Mouse (Mus musculus) forebrain, embryonic 12.5 days (tissue): ENCODE data around the gene Tmem179b. TPM values are rescaled to one million over a fixed set of nuclear protein-coding genes. Genes with fewer than 3 reads are reported as not detected.
A peak's percentile ranks its signal among the peaks of the same experiment; 100 is the strongest.

Experiments used
- ATAC-seq: fragments of 200-750 bp; cut with Nextera tagmentation; 2 replicates; pipeline ENCODE4 v1.8.0; 2017; ENCODE audit warnings: moderate TSS enrichment; ENCODE audit not compliant: low FRiP score
- H3K27ac ChIP-seq: fragments of 300-500 bp; sonication (generic); 2 replicates; pipeline ENCODE4 v1.5.1; 2016; ENCODE audit warnings: mild to moderate bottlenecking
- H3K27me3 ChIP-seq: fragments of 300-500 bp; sonication (generic); 2 replicates; pipeline ENCODE4 v1.6.1; 2016; ENCODE audit warnings: mild to moderate bottlenecking
- H3K36me3 ChIP-seq: fragments of 300-500 bp; sonication (generic); replicated peaks from 2 replicates; pipeline ENCODE4 v1.6.1; 2016; ENCODE audit warnings: mild to moderate bottlenecking
- H3K4me1 ChIP-seq: fragments of 300-500 bp; sonication (generic); 2 replicates; pipeline ENCODE4 v1.6.1; 2016
- H3K4me2 ChIP-seq: fragments of 300-500 bp; sonication (generic); 2 replicates; pipeline ENCODE4 v1.6.1; 2016; ENCODE audit warnings: mild to moderate bottlenecking, moderate library complexity
- H3K4me3 ChIP-seq: fragments of 300-500 bp; sonication (generic); replicated peaks from 2 replicates; pipeline ENCODE4 v1.5.1; 2016; ENCODE audit warnings: mild to moderate bottlenecking
- H3K9ac ChIP-seq: fragments of 300-500 bp; sonication (generic); 2 replicates; pipeline ENCODE4 v1.6.1; 2016; ENCODE audit warnings: mild to moderate bottlenecking
- H3K9me3 ChIP-seq: fragments of 300-500 bp; sonication (generic); 2 replicates; pipeline ENCODE4 v1.6.1; 2016
- WGBS: fragments of 180-500 bp; shearing (Covaris S2); methylation state at CpG from one replicate; pipeline ENCODE4 v1.1.7; 2016; 5-methylcytosine and 5-hydroxymethylcytosine counted together
- polyA plus RNA-seq: library from polyadenylated mRNA; unstranded; fragments of >200 nt; fragmentation: Nextera tagmentation; extraction: Ambion mirVana; gene quantifications from 2 replicates; pipeline ENCODE4 v1.2.1, GENCODE M21; 2016

The Tmem179b gene
- polyA plus RNA-seq, 1 experiment from 2014 or later, result 36.9 TPM

DNA sequence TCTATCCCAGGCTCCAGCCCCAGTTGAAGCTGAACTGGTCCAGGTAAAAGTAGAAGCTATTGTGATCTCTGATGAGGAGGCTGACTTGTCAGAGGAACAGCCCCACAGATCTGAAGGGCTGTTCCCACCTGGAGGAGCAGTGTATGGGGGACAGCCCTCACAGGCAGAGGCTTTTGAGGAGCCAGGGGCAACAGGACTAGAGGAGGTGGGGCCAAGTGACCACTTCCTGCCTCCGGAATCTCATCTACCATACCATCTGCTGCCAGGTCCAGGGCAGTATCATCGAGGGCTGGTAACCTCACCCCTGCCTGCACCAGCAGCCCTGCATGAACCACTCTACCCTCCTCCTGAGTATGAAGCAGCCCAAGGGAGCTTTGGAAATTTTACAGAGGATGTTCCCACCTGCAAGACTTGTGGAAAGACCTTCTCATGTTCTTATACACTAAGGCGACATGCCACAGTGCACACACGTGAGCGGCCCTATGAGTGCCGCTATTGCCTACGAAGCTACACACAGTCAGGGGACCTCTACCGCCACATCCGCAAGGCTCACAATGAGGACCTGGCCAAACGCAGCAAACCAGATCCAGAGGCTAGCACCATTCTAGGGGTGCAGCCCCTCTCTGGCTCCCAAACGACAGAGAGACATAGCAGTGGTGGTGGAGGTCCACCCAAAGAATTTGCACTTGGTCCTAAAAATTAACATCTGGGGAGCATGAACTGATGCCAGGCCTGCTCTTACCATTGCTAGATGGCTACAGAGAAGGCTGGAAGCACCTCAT is 29.8 kb upstream of the Tmem179b start:
- Histone ChIP-seq H3K27me3 (no peaks in the 10 kb centered on the region), H3K9me3 (no peaks in the 10 kb centered on the region), H3K36me3 (peaks cover 48% of the 10 kb centered on the region), H3K9ac (0 out of 2 replicates have a peak overlapping the region, but pooled peaks have one; percentile 7), H3K4me2 (no peak overlapping the region), H3K4me3 (no peak overlapping the region), H3K27ac (no peak overlapping the region), H3K4me1 (peaks cover 19% of the 10 kb centered on the region)
- no peak for ATAC-seq
- 91% methylated on average over 11 of the region's 11 CpGs for WGBS

DNA sequence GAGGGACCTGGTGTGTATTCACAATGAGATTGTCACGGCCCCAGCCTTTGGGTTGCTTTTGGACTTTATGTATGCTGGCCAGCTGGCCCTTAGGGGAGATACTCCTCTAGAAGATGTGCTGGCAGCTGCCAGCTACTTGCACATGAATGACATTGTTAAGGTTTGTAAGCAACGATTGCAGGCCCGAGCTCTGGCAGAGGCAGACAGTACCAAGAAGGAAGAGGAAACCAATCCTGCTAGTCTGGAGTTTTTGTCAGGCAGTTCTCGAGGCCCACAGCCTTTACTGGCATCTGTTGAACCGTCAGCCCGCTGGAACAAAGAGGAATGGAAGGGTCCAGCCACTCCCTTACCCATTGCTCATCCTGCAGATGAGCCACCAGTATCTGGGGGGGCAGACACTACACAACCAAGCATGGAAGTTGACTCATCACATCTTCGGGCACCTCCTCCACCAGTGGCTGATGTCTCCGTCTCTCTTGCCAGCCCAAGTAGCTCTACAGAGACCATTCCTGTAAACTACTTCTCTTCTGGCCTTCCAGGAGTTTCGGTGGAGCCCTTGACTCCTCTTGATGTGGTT is 29.0 kb upstream of the Tmem179b start:
- H3K4me1 ChIP-seq, result peaks cover 19% of the 10 kb centered on the region
- no peaks in the 10 kb centered on the region for H3K9me3 ChIP-seq
- no peak overlapping the region for H3K4me3 ChIP-seq
- H3K27me3 ChIP-seq, result no peaks in the 10 kb centered on the region
- 0 out of 2 replicates have a peak overlapping the region, but pooled peaks have one; percentile 7 for H3K9ac ChIP-seq
- no peak for ATAC-seq
- peaks cover 43% of the 10 kb centered on the region for H3K36me3 ChIP-seq
- peak overlapping the region; percentile 65 for H3K4me2 ChIP-seq
- 92% methylated on average over 9 of the region's 9 CpGs for WGBS
- no peak overlapping the region for H3K27ac ChIP-seq

DNA sequence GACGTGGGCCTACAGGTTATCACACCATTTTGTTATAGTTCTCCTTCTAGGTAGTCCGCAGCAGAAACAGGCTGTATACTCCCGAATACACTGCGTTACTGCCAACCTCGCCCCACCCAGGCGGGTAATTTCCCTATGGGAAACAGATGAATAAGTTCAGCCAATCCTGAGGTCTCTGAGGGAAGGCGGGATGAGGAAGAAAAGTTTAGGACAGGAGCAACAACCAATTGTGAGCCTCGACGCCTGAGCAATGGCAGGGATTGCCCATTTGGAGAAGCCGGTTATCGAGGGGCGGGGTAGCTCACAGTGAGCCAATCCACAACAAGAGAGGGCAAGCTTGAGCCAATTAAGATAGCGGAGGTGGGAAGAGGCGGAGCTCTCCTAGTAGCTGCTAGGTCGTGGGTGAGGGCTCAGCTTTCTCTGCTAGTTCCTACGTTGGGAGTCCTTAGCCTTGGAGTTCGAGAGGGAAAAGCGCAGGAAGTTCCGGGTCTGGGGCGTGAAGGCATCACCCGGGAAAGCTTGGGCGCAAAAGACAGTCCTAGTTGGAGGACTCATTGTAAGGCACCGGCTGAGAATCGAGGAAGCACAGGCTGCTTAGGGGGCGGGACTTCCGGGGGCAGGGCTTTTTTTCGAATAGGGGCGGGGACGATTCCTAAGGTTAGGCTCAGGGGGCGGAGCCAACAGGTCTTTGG is 28.0 kb upstream of the Tmem179b start, which contains the start of gene Zbtb3:
TSS of gene Zbtb3 (plus strand) at position 426 of the 692 bp plus-strand sequence.
- Histone ChIP-seq H3K4me3 (peak within 1 kb of the TSS; percentile 61), H3K4me2 (peak within 1 kb of the TSS; percentile 65), H3K9me3 (no peaks in the 10 kb centered on the region), H3K36me3 (peaks cover 33% of the 10 kb centered on the region), H3K27ac (peak within 1 kb of the TSS; percentile 90), H3K27me3 (no peaks in the 10 kb centered on the region), H3K9ac (peak within 1 kb of the TSS; percentile 58), H3K4me1 (peaks cover 25% of the 10 kb centered on the region)
- WGBS, result under 1% methylated on average over 30 of the region's 30 CpGs
- peak; percentile 98 for ATAC-seq

DNA sequence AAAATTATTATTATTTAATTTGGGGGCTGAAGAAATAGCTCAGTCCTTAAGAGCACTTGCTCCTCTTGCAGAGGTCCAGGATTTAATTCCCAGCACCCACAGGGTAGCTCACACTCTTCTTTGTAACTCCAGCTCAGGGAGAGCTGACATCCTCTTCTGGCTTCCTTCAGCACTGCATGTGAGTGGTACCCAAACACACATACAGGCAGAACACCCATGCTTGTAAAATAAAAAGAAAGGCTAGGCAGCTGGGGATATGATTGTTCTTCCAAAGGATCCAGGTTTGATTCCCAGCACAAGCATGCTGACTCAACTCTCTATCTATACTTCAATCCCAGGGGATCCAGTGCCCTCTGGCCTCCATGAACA is 24.7 kb upstream of the Tmem179b start:
- ATAC-seq, result no peak
- Histone ChIP-seq H3K9me3 (no peaks in the 10 kb centered on the region), H3K36me3 (peaks cover 21% of the 10 kb centered on the region), H3K9ac (no peak overlapping the region), H3K4me1 (peaks cover 28% of the 10 kb centered on the region), H3K4me2 (peak overlapping the region; percentile 82), H3K27ac (no peak overlapping the region), H3K27me3 (no peaks in the 10 kb centered on the region), H3K4me3 (no peak overlapping the region)

DNA sequence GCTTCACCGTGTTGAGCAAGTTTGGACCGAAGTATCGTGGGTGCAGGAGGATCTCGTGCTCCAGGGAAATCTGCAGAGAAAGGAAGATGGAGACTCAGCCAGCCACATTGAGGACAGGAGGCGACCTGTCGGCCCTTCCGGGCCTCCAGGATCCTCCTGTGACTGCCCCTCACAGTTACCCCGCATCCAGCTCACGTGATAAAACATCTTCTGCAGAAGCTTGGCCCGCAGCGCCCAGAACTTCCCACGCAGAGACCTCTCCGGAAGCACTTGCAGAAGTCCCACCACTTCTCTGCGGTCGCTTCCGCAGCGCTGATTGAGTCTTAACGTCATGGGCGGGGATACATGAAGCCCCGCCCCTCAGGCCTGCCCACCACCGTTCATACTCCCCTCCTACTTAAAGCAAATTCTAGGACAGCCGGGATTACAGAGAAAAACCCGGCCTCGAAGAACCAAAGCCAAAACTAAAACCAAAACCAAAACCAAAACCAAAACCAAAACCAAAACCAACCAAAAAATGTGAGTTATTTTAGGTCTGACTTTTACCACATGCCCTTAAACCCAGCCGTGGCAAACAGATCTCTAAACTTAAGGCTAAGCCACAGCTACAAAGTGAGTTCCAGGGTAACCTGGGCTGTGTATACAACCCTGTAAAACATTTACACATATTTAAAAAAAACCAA is 24.1 kb upstream of the Tmem179b start, which contains the start of gene Polr2g:
TSS of gene Polr2g (minus strand) at position 314 of the 683 bp plus-strand sequence.
- H3K4me1 ChIP-seq, result peaks cover 23% of the 10 kb centered on the region
- peak within 1 kb of the TSS; percentile 69; the same call in 1 of the 2 replicates for H3K27ac ChIP-seq
- H3K4me3 ChIP-seq, result peak within 1 kb of the TSS; percentile 79
- H3K9ac ChIP-seq, result peak within 1 kb of the TSS; percentile 84
- peaks cover 24% of the 10 kb centered on the region for H3K36me3 ChIP-seq
- no peaks in the 10 kb centered on the region for H3K27me3 ChIP-seq
- H3K4me2 ChIP-seq, result peak within 1 kb of the TSS; percentile 82
- WGBS, result 1% methylated on average over 25 of the region's 25 CpGs
- peak; percentile 76 for ATAC-seq
- no peaks in the 10 kb centered on the region for H3K9me3 ChIP-seq

DNA sequence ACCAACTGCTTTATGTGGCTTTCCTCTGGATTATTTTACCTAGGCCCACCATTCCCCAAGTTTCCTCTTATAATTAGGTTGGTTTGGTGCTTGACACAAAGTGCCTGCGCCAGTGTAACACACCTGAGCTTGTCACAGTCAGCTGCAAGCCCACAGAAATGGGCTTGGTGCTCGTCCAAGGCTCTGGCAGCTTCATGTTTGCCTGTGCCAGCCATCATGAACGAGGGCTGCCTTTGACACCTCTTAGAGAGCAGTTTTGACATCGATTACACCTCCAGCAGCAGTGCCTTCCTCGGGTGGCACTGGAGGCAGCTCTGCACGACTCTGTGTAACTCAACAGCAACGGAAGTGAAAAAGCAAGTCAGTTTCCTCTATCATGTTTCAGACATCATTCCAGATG is 15.9 kb upstream of the Tmem179b start:
- no peak for ATAC-seq
- Histone ChIP-seq H3K4me3 (no peak overlapping the region), H3K27me3 (no peaks in the 10 kb centered on the region), H3K9me3 (no peaks in the 10 kb centered on the region), H3K27ac (no peak overlapping the region), H3K4me2 (no peak overlapping the region), H3K9ac (no peak overlapping the region), H3K36me3 (peaks cover 37% of the 10 kb centered on the region), H3K4me1 (peaks cover 17% of the 10 kb centered on the region)
- 85% methylated on average over 7 of the region's 7 CpGs for WGBS

DNA sequence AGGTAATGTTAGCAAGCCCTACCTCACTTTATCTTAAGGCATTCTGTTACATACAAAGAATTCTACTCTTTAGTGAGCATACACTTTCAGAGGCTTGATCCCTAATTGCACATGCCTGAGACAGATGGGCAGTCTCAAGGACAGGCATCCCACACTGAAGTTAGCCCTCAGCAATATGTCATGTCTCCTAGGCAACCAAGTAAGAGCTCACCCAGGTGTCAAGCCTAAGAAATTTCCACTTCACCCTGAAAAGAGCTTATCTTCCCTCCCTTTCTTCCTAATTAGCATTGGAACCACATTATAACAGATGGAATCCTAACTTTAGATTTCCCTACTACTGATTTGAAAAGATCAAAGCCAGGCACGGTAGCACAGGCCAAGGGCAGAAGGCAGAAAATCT is 14.9 kb upstream of the Tmem179b start:
- Histone ChIP-seq H3K4me3 (no peak overlapping the region), H3K36me3 (peaks cover 29% of the 10 kb centered on the region), H3K9me3 (no peaks in the 10 kb centered on the region), H3K4me2 (no peak overlapping the region), H3K4me1 (peaks cover 22% of the 10 kb centered on the region), H3K27ac (0 out of 2 replicates have a peak overlapping the region, but pooled peaks have one; percentile 6), H3K27me3 (no peaks in the 10 kb centered on the region), H3K9ac (no peak overlapping the region)
- WGBS, result 41% methylated on average over 1 of the region's 1 CpGs
- no peak for ATAC-seq

DNA sequence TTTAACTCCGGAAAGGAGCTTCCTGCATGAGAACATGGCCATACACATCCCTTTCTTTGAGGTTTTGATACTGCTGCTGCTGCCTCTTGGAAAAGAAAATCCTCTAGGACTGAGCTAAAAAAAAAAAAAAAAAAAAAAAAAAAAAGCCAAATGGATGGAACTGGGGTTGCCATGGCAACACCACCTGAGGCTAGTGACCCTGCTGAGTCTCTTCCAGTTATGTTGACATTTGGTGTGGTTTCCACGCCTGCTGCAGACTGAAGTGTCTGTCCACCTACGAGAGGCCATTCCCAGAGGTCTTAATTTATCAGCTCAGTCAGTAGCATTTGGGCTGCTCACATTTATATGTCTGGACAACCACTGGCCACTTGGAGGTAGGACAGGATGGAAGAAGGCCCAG is 14.3 kb upstream of the Tmem179b start:
- Histone ChIP-seq H3K4me3 (no peak overlapping the region), H3K9ac (no peak overlapping the region), H3K27me3 (no peaks in the 10 kb centered on the region), H3K9me3 (no peaks in the 10 kb centered on the region), H3K27ac (no peak overlapping the region), H3K4me1 (peaks cover 22% of the 10 kb centered on the region), H3K4me2 (no peak overlapping the region), H3K36me3 (peaks cover 29% of the 10 kb centered on the region)
- WGBS, result 21% methylated on average over 3 of the region's 3 CpGs
- ATAC-seq, result no peak

DNA sequence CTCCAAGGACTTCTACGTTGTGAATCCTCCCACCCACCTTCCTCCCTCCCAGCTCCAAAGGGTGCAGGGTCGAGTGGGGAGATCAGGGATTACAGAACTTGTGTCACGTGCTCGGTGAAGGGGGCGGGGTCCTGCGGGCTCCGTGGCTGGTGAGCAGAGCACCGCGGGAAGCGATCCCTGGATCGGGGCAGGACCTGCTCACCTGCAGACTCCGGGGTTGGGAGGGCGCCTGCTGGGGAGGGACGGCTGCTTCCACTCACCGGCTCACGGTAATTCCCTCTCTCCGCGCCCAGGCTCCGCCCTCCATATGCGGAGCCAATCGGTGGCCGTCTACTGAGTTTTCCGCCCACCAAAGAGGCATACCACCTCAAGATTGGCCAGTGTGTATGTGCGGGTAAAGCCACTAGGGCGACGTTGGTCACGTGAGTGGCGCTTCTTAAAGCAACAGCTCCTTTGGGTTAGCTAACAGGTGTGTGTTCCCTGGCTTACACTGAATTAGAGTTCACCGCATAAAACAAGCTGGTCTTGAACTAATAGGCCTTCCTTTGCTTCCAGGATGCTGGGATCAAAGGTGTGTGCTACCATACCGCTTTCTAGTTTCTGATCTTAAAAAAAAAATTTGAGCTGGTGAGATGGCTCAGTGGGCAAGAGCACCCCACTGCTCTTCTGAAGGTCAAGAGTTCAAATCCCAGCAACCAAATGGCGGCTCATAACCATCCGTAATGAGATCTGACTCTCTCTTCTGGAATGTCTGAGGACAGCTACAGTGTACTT is 11.9 kb upstream of the Tmem179b start, which contains the start of gene Taf6l:
TSS of gene Taf6l (minus strand) at position 410 of the 774 bp plus-strand sequence.
- peak within 1 kb of the TSS; percentile 77 for H3K9ac ChIP-seq
- peak within 1 kb of the TSS; percentile 78 for H3K4me3 ChIP-seq
- peaks cover 32% of the 10 kb centered on the region for H3K36me3 ChIP-seq
- H3K4me1 ChIP-seq, result peaks cover 22% of the 10 kb centered on the region
- H3K4me2 ChIP-seq, result peak within 1 kb of the TSS; percentile 72
- H3K9me3 ChIP-seq, result no peaks in the 10 kb centered on the region
- H3K27ac ChIP-seq, result peak within 1 kb of the TSS; percentile 76
- ATAC-seq, result peak; percentile 100
- H3K27me3 ChIP-seq, result no peaks in the 10 kb centered on the region
- WGBS, result 1% methylated on average over 32 of the region's 32 CpGs

DNA sequence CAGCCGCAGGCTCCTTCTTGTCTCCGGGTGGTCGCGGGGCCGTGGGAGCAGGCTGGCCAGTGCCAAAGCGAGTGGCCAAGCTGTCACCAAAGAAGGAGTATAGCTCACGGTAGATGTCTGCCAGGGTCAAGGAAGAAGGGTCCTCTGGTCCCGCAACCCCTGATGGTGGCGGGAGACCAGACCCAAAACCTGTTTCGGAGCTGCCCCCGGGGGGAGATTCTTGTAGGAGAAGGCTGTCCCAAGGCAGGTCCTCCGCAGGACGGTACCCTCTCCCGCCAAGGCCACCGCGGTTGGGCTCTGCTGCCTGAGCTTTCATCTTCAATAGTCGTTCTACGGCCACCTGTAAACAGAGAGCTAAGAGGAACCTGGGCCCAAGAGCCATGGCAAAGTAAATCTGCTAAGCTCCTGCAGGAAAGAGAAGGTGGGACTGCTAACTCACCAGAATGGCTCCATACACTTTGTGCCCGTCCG is 719 bp upstream of the Tmem179b start:
- peak overlapping the region; percentile 92 for H3K9ac ChIP-seq
- no peaks in the 10 kb centered on the region for H3K27me3 ChIP-seq
- peaks cover 37% of the 10 kb centered on the region for H3K36me3 ChIP-seq
- 6% methylated on average over 20 of the region's 20 CpGs for WGBS
- no peak; the same call in none of the 2 replicates for ATAC-seq
- H3K9me3 ChIP-seq, result no peaks in the 10 kb centered on the region
- H3K4me3 ChIP-seq, result peak overlapping the region; percentile 77
- H3K4me1 ChIP-seq, result peaks cover 34% of the 10 kb centered on the region
- H3K4me2 ChIP-seq, result peak overlapping the region; percentile 98
- H3K27ac ChIP-seq, result peak overlapping the region; percentile 98

DNA sequence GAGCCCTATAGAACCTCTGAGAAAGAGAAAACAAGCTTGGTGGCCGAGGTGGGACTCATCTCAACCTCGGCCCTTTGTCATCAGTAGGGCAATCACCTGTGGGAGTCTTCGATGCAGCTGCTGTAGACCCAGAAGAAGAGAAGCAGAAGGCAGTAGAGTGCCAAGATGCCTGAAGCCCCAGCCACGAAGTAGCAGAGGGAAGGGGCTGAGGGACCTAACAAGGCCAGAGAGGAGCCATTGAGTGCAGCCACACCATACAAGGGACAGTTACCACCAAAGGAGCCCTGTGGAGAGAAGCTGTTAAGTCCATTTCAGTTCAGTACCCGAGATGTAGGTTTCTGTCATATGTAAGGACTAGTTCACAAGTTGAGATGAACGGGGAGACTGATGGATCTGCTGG is 858 bp downstream of the Tmem179b start:
- Histone ChIP-seq H3K4me3 (peak overlapping the region; percentile 77), H3K27me3 (no peaks in the 10 kb centered on the region), H3K9ac (peak overlapping the region; percentile 92; the same call in 1 of the 2 replicates), H3K27ac (0 out of 2 replicates have a peak overlapping the region, but pooled peaks have one; percentile 19), H3K4me2 (peak overlapping the region; percentile 98), H3K4me1 (peaks cover 34% of the 10 kb centered on the region), H3K9me3 (no peaks in the 10 kb centered on the region), H3K36me3 (peaks cover 44% of the 10 kb centered on the region)
- ATAC-seq, result no peak
- WGBS, result 66% methylated on average over 6 of the region's 6 CpGs
